Mouse (Mus musculus) lung, embryonic 16.5 days (tissue): ENCODE data around the gene Gsto1. TPM values are rescaled to one million over a fixed set of nuclear protein-coding genes. Genes with fewer than 3 reads are reported as not detected.

Experiments
- ATAC-seq: fragments of 200-750 bp; cut with Nextera tagmentation; 2 replicates; pipeline ENCODE4 v1.8.0; 2017; ENCODE audit warnings: low read depth, mild to moderate bottlenecking, moderate library complexity
- H3K27ac ChIP-seq: fragments of 300-500 bp; sonication (generic); 2 replicates; pipeline ENCODE4 v1.5.1; 2014; ENCODE audit warnings: mild to moderate bottlenecking, control low read depth, low read length
- H3K27me3 ChIP-seq: fragments of 300-500 bp; sonication (generic); 2 replicates; pipeline ENCODE4 v1.6.1; 2014; ENCODE audit warnings: low read depth, low read length, mixed read lengths; ENCODE audit not compliant: control insufficient read depth, insufficient read depth
- H3K36me3 ChIP-seq: fragments of 300-500 bp; sonication (generic); 2 replicates; pipeline ENCODE4 v1.6.1; 2014; ENCODE audit warnings: low read length; ENCODE audit not compliant: control insufficient read depth, insufficient read depth
- H3K4me1 ChIP-seq: fragments of 300-500 bp; sonication (generic); replicated peaks from 2 replicates; pipeline ENCODE4 v1.6.1; 2014; ENCODE audit warnings: low read length, mixed read lengths; ENCODE audit not compliant: control insufficient read depth, insufficient read depth
- H3K4me2 ChIP-seq: fragments of 300-500 bp; sonication (generic); 2 replicates; pipeline ENCODE4 v1.6.1; 2014; ENCODE audit warnings: low read depth, low read length, control low read depth
- H3K4me3 ChIP-seq: fragments of 300-500 bp; sonication (generic); 2 replicates; pipeline ENCODE4 v1.5.1; 2014; ENCODE audit warnings: mild to moderate bottlenecking, low read length, control low read depth
- H3K9ac ChIP-seq: fragments of 300-500 bp; sonication (generic); 2 replicates; pipeline ENCODE4 v1.6.1; 2014; ENCODE audit warnings: low read length, control low read depth
- H3K9me3 ChIP-seq: fragments of 300-500 bp; sonication (generic); 2 replicates; pipeline ENCODE4 v1.6.1; 2016; ENCODE audit warnings: low read length; ENCODE audit not compliant: control insufficient read depth
- WGBS: fragments of 180-500 bp; shearing (Covaris S2); extraction: QIAGEN DNeasy Blood & Tissue Kit; methylation state at CpG from one replicate; pipeline ENCODE4 v1.1.7; 2014; 5-methylcytosine and 5-hydroxymethylcytosine counted together
- polyA plus RNA-seq: library from polyadenylated mRNA; unstranded; fragments of >200 nt; fragmentation: Nextera tagmentation; extraction: Ambion mirVana; gene quantifications from 2 replicates; pipeline ENCODE4 v1.2.1, GENCODE M21; 2015

Gsto1 gene
- polyA plus RNA-seq: 93.9 and 105 TPM in 2 replicates

- ATAC-seq: peak; percentile 95
- peak within 1 kb of the TSS; percentile 71 for H3K4me3 ChIP-seq
- peak within 1 kb of the TSS; percentile 72 for H3K9ac ChIP-seq
- H3K27ac ChIP-seq: peak within 1 kb of the TSS; percentile 18; the same call in 1 of the 2 replicates
- H3K4me1 ChIP-seq: peaks cover 12% of the 10 kb centered on the region
- under 1% methylated on average over 60 of the region's 60 CpGs for WGBS
- H3K4me2 ChIP-seq: peak within 1 kb of the TSS; percentile 99
- H3K36me3 ChIP-seq: no peaks in the 10 kb centered on the region
- H3K9me3 ChIP-seq: no peaks in the 10 kb centered on the region
- no peaks in the 10 kb centered on the region for H3K27me3 ChIP-seq
Measured at GRCm38 (mm10) chr19:47854796-47855783, at the start of gene Gsto1. Gsto1 (plus strand) TSS chr19:47854970.

GRCm38 (mm10) chr19:47812091-47812490 is 42.7 kb upstream of the Gsto1 start:
- H3K4me2 ChIP-seq: no peak overlapping the region
- no peaks in the 10 kb centered on the region for H3K36me3 ChIP-seq
- H3K4me3 ChIP-seq: no peak overlapping the region
- H3K4me1 ChIP-seq: no peaks in the 10 kb centered on the region
- no peak overlapping the region for H3K27ac ChIP-seq
- H3K9ac ChIP-seq: no peak overlapping the region
- H3K9me3 ChIP-seq: no peaks in the 10 kb centered on the region
- no peak for ATAC-seq
- 72% methylated on average over 10 of the region's 10 CpGs for WGBS
- H3K27me3 ChIP-seq: no peaks in the 10 kb centered on the region

GRCm38 (mm10) chr19:47814721-47815120 is 40.0 kb upstream of the Gsto1 start:
- Histone ChIP-seq H3K9me3 (no peaks in the 10 kb centered on the region), H3K36me3 (no peaks in the 10 kb centered on the region), H3K4me2 (no peak overlapping the region), H3K4me1 (no peaks in the 10 kb centered on the region), H3K27me3 (no peaks in the 10 kb centered on the region), H3K9ac (no peak overlapping the region), H3K27ac (no peak overlapping the region), H3K4me3 (no peak overlapping the region)
- no peak for ATAC-seq
- WGBS: 77% methylated on average over 5 of the region's 5 CpGs

- 69% methylated on average over 9 of the region's 9 CpGs for WGBS
- Histone ChIP-seq H3K4me3 (no peak overlapping the region), H3K27me3 (no peaks in the 10 kb centered on the region), H3K4me2 (no peak overlapping the region), H3K9ac (no peak overlapping the region), H3K9me3 (no peaks in the 10 kb centered on the region), H3K4me1 (0 out of 2 replicates have a peak, but pooled peaks cover 4% of the 10 kb centered on the region), H3K27ac (no peak overlapping the region), H3K36me3 (no peaks in the 10 kb centered on the region)
- ATAC-seq: no peak
Measured at GRCm38 (mm10) chr19:47817692-47818091, 37.1 kb upstream of the Gsto1 start.

GRCm38 (mm10) chr19:47820832-47821493 is 33.8 kb upstream of the Gsto1 start:
- Histone ChIP-seq H3K4me1 (0 out of 2 replicates have a peak, but pooled peaks cover 4% of the 10 kb centered on the region), H3K4me3 (no peak overlapping the region), H3K4me2 (0 out of 2 replicates have a peak overlapping the region, but pooled peaks have one; percentile 1), H3K27ac (no peak overlapping the region), H3K27me3 (no peaks in the 10 kb centered on the region), H3K9ac (no peak overlapping the region), H3K36me3 (no peaks in the 10 kb centered on the region), H3K9me3 (no peaks in the 10 kb centered on the region)
- 21% methylated on average over 8 of the region's 9 CpGs for WGBS
- 0 out of 2 replicates have a peak, but pooled peaks have one; percentile 28 for ATAC-seq

GRCm38 (mm10) chr19:47821494-47821872 is 33.3 kb upstream of the Gsto1 start:
- Histone ChIP-seq H3K4me2 (0 out of 2 replicates have a peak overlapping the region, but pooled peaks have one; percentile 1), H3K27me3 (no peaks in the 10 kb centered on the region), H3K4me3 (no peak overlapping the region), H3K9ac (no peak overlapping the region), H3K27ac (no peak overlapping the region), H3K4me1 (0 out of 2 replicates have a peak, but pooled peaks cover 4% of the 10 kb centered on the region), H3K36me3 (no peaks in the 10 kb centered on the region), H3K9me3 (no peaks in the 10 kb centered on the region)
- 0 out of 2 replicates have a peak, but pooled peaks have one; percentile 26 for ATAC-seq
- WGBS: 39% methylated on average over 7 of the region's 7 CpGs

- Histone ChIP-seq H3K36me3 (no peaks in the 10 kb centered on the region), H3K4me2 (no peak overlapping the region), H3K4me3 (no peak overlapping the region), H3K9ac (no peak overlapping the region), H3K27ac (no peak overlapping the region), H3K27me3 (no peaks in the 10 kb centered on the region), H3K4me1 (0 out of 2 replicates have a peak, but pooled peaks cover 4% of the 10 kb centered on the region), H3K9me3 (no peaks in the 10 kb centered on the region)
- no peak for ATAC-seq
- WGBS: 15% methylated on average over 8 of the region's 8 CpGs
Measured at GRCm38 (mm10) chr19:47822143-47822796, 32.5 kb upstream of the Gsto1 start.

GRCm38 (mm10) chr19:47824026-47824425 is 30.7 kb upstream of the Gsto1 start:
- H3K4me3 ChIP-seq: no peak overlapping the region
- H3K4me2 ChIP-seq: no peak overlapping the region
- 59% methylated on average over 5 of the region's 5 CpGs for WGBS
- H3K9me3 ChIP-seq: no peaks in the 10 kb centered on the region
- ATAC-seq: no peak
- no peaks in the 10 kb centered on the region for H3K36me3 ChIP-seq
- H3K27me3 ChIP-seq: no peaks in the 10 kb centered on the region
- no peak overlapping the region for H3K9ac ChIP-seq
- no peak overlapping the region for H3K27ac ChIP-seq
- H3K4me1 ChIP-seq: peaks cover 4% of the 10 kb centered on the region; the same call in 1 of the 2 replicates
